Mouse (Mus musculus): ENCODE data around the gene Igsf3. TPM values are rescaled to one million over a fixed set of nuclear protein-coding genes. Genes with fewer than 3 reads are reported as not detected.

Gene Igsf3
- total and polyA plus RNA-seq, 3 experiments, result not detected

- Histone ChIP-seq H3K4me3 (ENCODE audit: control insufficient read depth in 1 of 2, insufficient read depth in 1 of 2, low read depth in 2 of 2, low read length in 2 of 2) (no peak overlapping the region), H3K4me1 (ENCODE audit: control insufficient read depth in 1 of 2, insufficient read depth in 2 of 2, low read length in 2 of 2) (no peaks in the 10 kb centered on the region), H3K36me3 (ENCODE audit: control insufficient read depth in 1 of 2, insufficient read depth in 2 of 2, low read length in 2 of 2) (no peaks in the 10 kb centered on the region), H3K27me3 (ENCODE audit: control insufficient read depth in 1 of 2, insufficient read depth in 2 of 2, low read length in 2 of 2) (no peaks in the 10 kb centered on the region), H3K9me3 (replicated peaks; ENCODE audit: insufficient read depth, low read length) (no peaks in the 10 kb centered on the region), H3K79me2 (ENCODE audit: control insufficient read depth, insufficient read depth, low read length, poor library complexity) (no peaks in the 10 kb centered on the region), H3K9ac (ENCODE audit: control insufficient read depth, low read depth, low read length, poor library complexity, severe bottlenecking) (no peak overlapping the region), H3K27ac (ENCODE audit: control insufficient read depth, low read depth, low read length) (no peak overlapping the region)
- TF ChIP-seq USF1 (IDR thresholded peaks at IDR 0.05; ENCODE audit: low read depth, low read length) (no peak), ZC3H11A (IDR thresholded peaks at IDR 0.05; ENCODE audit: low read depth, low read length) (no peak), TAL1 (IDR thresholded peaks at IDR 0.05; ENCODE audit: low read length) (no peak), HCFC1 (IDR thresholded peaks at IDR 0.05; ENCODE audit: low read depth, low read length) (no peak), POLR2AphosphoS5 (IDR thresholded peaks at IDR 0.05; ENCODE audit: borderline replicate concordance, low read depth, low read length) (no peak), CHD2 (IDR thresholded peaks at IDR 0.05; ENCODE audit: low read length) (no peak), TCF12 (IDR thresholded peaks at IDR 0.05; ENCODE audit: low read depth, low read length) (no peak), MYB (IDR thresholded peaks at IDR 0.05; ENCODE audit: low read depth, low read length) (no peak), ETS1 (IDR thresholded peaks at IDR 0.05; ENCODE audit: low read depth, low read length) (no peak), MYC (IDR thresholded peaks at IDR 0.05; ENCODE audit: low read depth, low read length) (no peak), JUND (IDR thresholded peaks at IDR 0.05; ENCODE audit: low read depth, low read length) (no peak), GABPA (IDR thresholded peaks at IDR 0.05; ENCODE audit: low read depth, low read length) (no peak), ZKSCAN1 (IDR thresholded peaks at IDR 0.05; ENCODE audit: low read depth, low read length) (no peak), POLR2AphosphoS2 (IDR thresholded peaks at IDR 0.05; ENCODE audit: low read length) (no peak), EP300 (IDR thresholded peaks at IDR 0.05; ENCODE audit: low read depth in 1 of 2, low read length in 2 of 2) (no peak), KAT2A (conservative IDR thresholded peaks at IDR 0.05; ENCODE audit: low read depth, low read length) (no peak), NRF1 (IDR thresholded peaks at IDR 0.05; ENCODE audit: insufficient read depth, low read depth, low read length, poor library complexity, severe bottlenecking) (no peak), NELFE (IDR thresholded peaks at IDR 0.05; ENCODE audit: low read depth, low read length) (no peak), E2F4 (IDR thresholded peaks at IDR 0.05; ENCODE audit: borderline replicate concordance, low read depth, low read length) (no peak)
- DNase-seq (ENCODE audit: low read depth, low spot score), result no peak
Observed at GRCm38 (mm10) chr3:101397422-101397821, 20.5 kb downstream of the Igsf3 start.

DNA sequence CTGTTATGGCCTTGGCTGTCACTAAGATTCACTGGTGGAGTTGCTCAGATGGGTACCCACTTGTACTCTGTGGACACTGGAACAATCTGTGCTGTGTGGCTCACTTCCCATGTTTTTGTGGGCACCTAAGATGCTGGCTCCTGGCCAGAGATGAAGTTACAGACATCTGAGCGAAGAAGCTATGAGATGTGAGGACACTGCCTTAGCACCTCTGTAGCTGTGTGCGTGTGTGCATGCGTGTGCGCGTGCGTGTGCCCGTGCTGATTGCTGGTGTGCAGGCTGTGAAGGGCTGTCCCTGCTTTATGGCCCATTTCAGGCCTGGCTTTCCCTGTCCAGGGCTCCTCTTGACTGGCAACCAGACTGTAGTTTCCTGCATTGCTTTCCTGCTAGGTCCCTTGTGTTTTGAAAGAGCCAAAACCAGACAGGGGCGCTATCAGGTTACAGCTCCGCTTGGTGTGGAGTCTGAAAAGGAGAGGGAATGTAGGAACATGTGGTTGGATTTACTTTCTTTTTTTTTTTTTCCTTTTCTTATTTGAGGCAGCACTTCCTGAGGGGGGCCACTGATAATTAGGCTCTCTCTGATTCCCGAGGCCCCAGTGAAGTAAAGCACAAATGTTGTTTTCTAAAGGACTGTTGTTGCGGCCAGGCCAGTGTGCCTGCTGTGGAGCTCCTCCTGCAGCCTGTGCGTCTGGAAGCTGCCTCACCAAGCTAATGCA, 21.3 kb downstream of the Igsf3 start:
- H3K79me2 ChIP-seq (ENCODE audit: control insufficient read depth, insufficient read depth, low read length, poor library complexity), result no peaks in the 10 kb centered on the region
- TF ChIP-seq TBP (IDR thresholded peaks at IDR 0.05; ENCODE audit: low read depth, low read length), result no peak
- TF ChIP-seq ZMIZ1 (IDR thresholded peaks at IDR 0.05; ENCODE audit: low read depth, low read length), result no peak
- TF ChIP-seq RAD21 (IDR thresholded peaks at IDR 0.05; ENCODE audit: low read depth, low read length), result no peak
- no peak for TF ChIP-seq ETS1 (IDR thresholded peaks at IDR 0.05; ENCODE audit: low read depth, low read length)
- no peak for TF ChIP-seq USF1 (IDR thresholded peaks at IDR 0.05; ENCODE audit: low read depth, low read length)
- TF ChIP-seq ZNF384 (IDR thresholded peaks at IDR 0.05; ENCODE audit: low read depth, low read length), result no peak
- TF ChIP-seq MEF2A (IDR thresholded peaks at IDR 0.05; ENCODE audit: extremely low read depth, insufficient replicate concordance, low read depth, low read length, poor library complexity, severe bottlenecking), result no peak
- TF ChIP-seq POLR2AphosphoS2 (IDR thresholded peaks at IDR 0.05; ENCODE audit: low read length), result no peak
- TF ChIP-seq SIN3A (IDR thresholded peaks at IDR 0.05; ENCODE audit: low read length), result no peak
- TF ChIP-seq ZKSCAN1 (IDR thresholded peaks at IDR 0.05; ENCODE audit: low read depth, low read length), result no peak
- DNase-seq (ENCODE audit: low read depth, low spot score), result no peak
- H3K4me3 ChIP-seq (ENCODE audit: control insufficient read depth in 1 of 2, insufficient read depth in 1 of 2, low read depth in 2 of 2, low read length in 2 of 2), result no peak overlapping the region
- H3K27me3 ChIP-seq (ENCODE audit: control insufficient read depth in 1 of 2, insufficient read depth in 2 of 2, low read length in 2 of 2), result no peaks in the 10 kb centered on the region
- H3K4me1 ChIP-seq (ENCODE audit: control insufficient read depth in 1 of 2, insufficient read depth in 2 of 2, low read length in 2 of 2), result no peaks in the 10 kb centered on the region
- no peak overlapping the region for H3K9ac ChIP-seq (ENCODE audit: control insufficient read depth, low read depth, low read length, poor library complexity, severe bottlenecking)
- H3K36me3 ChIP-seq (ENCODE audit: control insufficient read depth in 1 of 2, insufficient read depth in 2 of 2, low read length in 2 of 2), result no peaks in the 10 kb centered on the region
- H3K9me3 ChIP-seq (replicated peaks; ENCODE audit: insufficient read depth, low read length), result no peaks in the 10 kb centered on the region
- no peak overlapping the region for H3K27ac ChIP-seq (ENCODE audit: control insufficient read depth, low read depth, low read length)
